Mouse (Mus musculus): ENCODE results near the gene Gm20388.

DNA sequence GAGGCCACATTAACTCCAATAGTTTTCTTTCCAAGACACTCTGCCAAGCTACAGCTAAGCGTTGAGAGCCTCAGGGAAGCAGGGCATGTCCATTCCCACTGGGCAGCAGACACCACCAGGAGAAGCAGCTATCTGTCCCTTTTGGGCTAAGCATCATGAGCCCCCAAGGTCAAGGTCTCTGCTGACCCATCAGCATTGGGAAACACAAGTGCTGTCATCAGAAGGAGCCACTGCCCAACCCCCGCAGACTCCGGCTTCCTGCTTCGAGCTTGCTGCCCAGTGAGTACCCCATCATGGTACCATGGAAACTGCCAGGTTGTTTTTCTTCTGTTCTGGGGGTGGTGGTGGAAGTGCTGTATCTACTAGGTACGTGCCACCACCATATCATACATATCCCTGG, 1957.6 kb downstream of the Gm20388 start:
- TF ChIP-seq MAFK (IDR thresholded peaks at IDR 0.05; ENCODE audit: insufficient read depth, low read depth, low read length) (no peak), ZNF384 (IDR thresholded peaks at IDR 0.05; ENCODE audit: low read depth, low read length) (no peak), CHD2 (IDR thresholded peaks at IDR 0.05; ENCODE audit: low read depth, low read length) (no peak), HCFC1 (IDR thresholded peaks at IDR 0.05; ENCODE audit: borderline replicate concordance, insufficient read depth, low read length) (no peak)
